Mouse (Mus musculus): ENCODE data around the gene Arf1.
A peak's percentile ranks its signal among the peaks of the same experiment; 100 is the strongest.
"Not testable (repeated sequence)": the region's sequence is repeated elsewhere in the genome, so short reads cannot be mapped to it uniquely, and the experiment has no call there.

The Arf1 gene

GRCm38 (mm10) chr11:59226787-59227603 is 1.1 kb downstream of the Arf1 start:
- no peak for DNase-seq (ENCODE audit: extremely low spot score)

- DNase-seq (ENCODE audit: extremely low spot score): no peak
Measured at GRCm38 (mm10) chr11:59226251-59226650, 1.8 kb downstream of the Arf1 start.

- DNase-seq (ENCODE audit: extremely low spot score): no peak
Measured at GRCm38 (mm10) chr11:59225167-59225566, 2.9 kb downstream of the Arf1 start.

GRCm38 (mm10) chr11:59224470-59224869 is 3.6 kb downstream of the Arf1 start:
- DNase-seq (ENCODE audit: extremely low spot score): no peak

- DNase-seq (ENCODE audit: extremely low spot score): no peak
Measured at GRCm38 (mm10) chr11:59224025-59224424, 4.0 kb downstream of the Arf1 start.

GRCm38 (mm10) chr11:59222306-59222705 is 5.8 kb downstream of the Arf1 start:
- DNase-seq (ENCODE audit: extremely low spot score): no peak

- DNase-seq (ENCODE audit: extremely low spot score): no peak
Measured at GRCm38 (mm10) chr11:59221604-59222003, 6.5 kb downstream of the Arf1 start.

- peak; percentile 32 for DNase-seq (ENCODE audit: extremely low spot score)
Measured at GRCm38 (mm10) chr11:59219064-59219463, 9.0 kb downstream of the Arf1 start.

- DNase-seq (ENCODE audit: extremely low spot score): peak; percentile 11
Measured at GRCm38 (mm10) chr11:59218389-59218998, 9.6 kb downstream of the Arf1 start.

GRCm38 (mm10) chr11:59216955-59217354 is 11.1 kb downstream of the Arf1 start:
- DNase-seq (ENCODE audit: extremely low spot score): no peak

GRCm38 (mm10) chr11:59212892-59213494 is 15.1 kb downstream of the Arf1 start:
- no peak for DNase-seq (ENCODE audit: extremely low spot score)

- not testable (repeated sequence) for DNase-seq (ENCODE audit: extremely low spot score)
Measured at GRCm38 (mm10) chr11:59212320-59212719, 15.8 kb downstream of the Arf1 start.

GRCm38 (mm10) chr11:59211561-59211960 is 16.5 kb downstream of the Arf1 start:
- not testable (repeated sequence) for DNase-seq (ENCODE audit: extremely low spot score)

- no peak for DNase-seq (ENCODE audit: extremely low spot score)
Measured at GRCm38 (mm10) chr11:59210020-59210419, 18.1 kb downstream of the Arf1 start.

- no peak for DNase-seq (ENCODE audit: extremely low spot score)
Measured at GRCm38 (mm10) chr11:59209580-59209979, 18.5 kb downstream of the Arf1 start.

- peak; percentile 72 for DNase-seq (ENCODE audit: extremely low spot score)
Measured at GRCm38 (mm10) chr11:59209003-59209441, 19.0 kb downstream of the Arf1 start.

- peak; percentile 97 for DNase-seq (ENCODE audit: extremely low spot score)
Measured at GRCm38 (mm10) chr11:59208153-59208831, 19.8 kb downstream of the Arf1 start, which contains the start of gene 2310033P09Rik. Gene 2310033P09Rik, plus strand, starts transcription at chr11:59208321.

GRCm38 (mm10) chr11:59202081-59202995 is 25.7 kb downstream of the Arf1 start, which contains the start of gene Mrpl55:
Gene Mrpl55, plus strand, starts transcription at chr11:59202486.
- peak; percentile 97 for DNase-seq (ENCODE audit: extremely low spot score)

- no peak for DNase-seq (ENCODE audit: extremely low spot score)
Measured at GRCm38 (mm10) chr11:59201216-59202002, 26.7 kb downstream of the Arf1 start.

- DNase-seq (ENCODE audit: extremely low spot score): no peak
Measured at GRCm38 (mm10) chr11:59196230-59196629, 31.8 kb downstream of the Arf1 start.
